Mouse (Mus musculus): ENCODE results near the gene Ankle1.
"Not testable (repeated sequence)": the region's sequence is repeated elsewhere in the genome, so short reads cannot be mapped to it uniquely, and the experiment has no call there.

Ankle1 gene

GRCm38 (mm10) chr8:71408231-71408630, 2.4 kb downstream of the Ankle1 start:
- no peak for DNase-seq (ENCODE audit: low spot score)

- no peak for DNase-seq (ENCODE audit: low spot score)
These were observed 5.9 kb downstream of the Ankle1 start for GRCm38 (mm10) chr8:71411535-71412273.

- peak; percentile 58 for DNase-seq (ENCODE audit: low spot score)
These were observed 16.3 kb downstream of the Ankle1 start for GRCm38 (mm10) chr8:71422121-71422520.

GRCm38 (mm10) chr8:71432935-71433334, 27.1 kb downstream of the Ankle1 start:
- DNase-seq (ENCODE audit: low spot score) = not testable (repeated sequence)

- no peak for DNase-seq (ENCODE audit: low spot score)
These were observed 31.2 kb downstream of the Ankle1 start for GRCm38 (mm10) chr8:71437041-71437440.

- DNase-seq (ENCODE audit: low spot score) = peak; percentile 81
These were observed 35.6 kb downstream of the Ankle1 start for GRCm38 (mm10) chr8:71441404-71441803.

GRCm38 (mm10) chr8:71445096-71445495, 39.3 kb downstream of the Ankle1 start:
- DNase-seq (ENCODE audit: low spot score) = no peak

GRCm38 (mm10) chr8:71451337-71451736, 45.5 kb downstream of the Ankle1 start:
- DNase-seq (ENCODE audit: low spot score) = no peak

- no peak for DNase-seq (ENCODE audit: low spot score)
These were observed 46.0 kb downstream of the Ankle1 start for GRCm38 (mm10) chr8:71451777-71452176.

GRCm38 (mm10) chr8:71452669-71453068, 46.9 kb downstream of the Ankle1 start:
- no peak for DNase-seq (ENCODE audit: low spot score)

- no peak for DNase-seq (ENCODE audit: low spot score)
These were observed 48.9 kb downstream of the Ankle1 start for GRCm38 (mm10) chr8:71454668-71455067.

GRCm38 (mm10) chr8:71456906-71457305, 51.1 kb downstream of the Ankle1 start:
- DNase-seq (ENCODE audit: low spot score) = no peak

- DNase-seq (ENCODE audit: low spot score) = no peak
These were observed 52.0 kb downstream of the Ankle1 start for GRCm38 (mm10) chr8:71457659-71458270.
